Mouse (Mus musculus) kidney, postnatal 0 days (tissue): ENCODE measurements around the gene Sult2b1. TPM values are rescaled to one million over a fixed set of nuclear protein-coding genes. Genes with fewer than 3 reads are reported as not detected.

ENCODE experiments used
- ATAC-seq: fragments of 200-750 bp; cut with Nextera tagmentation; replicated peaks from 2 replicates; pipeline ENCODE4 v1.8.0; 2017; ENCODE audit warnings: low read depth, moderate number of reproducible peaks, moderate TSS enrichment, moderate library complexity; ENCODE audit not compliant: low FRiP score
- DNase-seq: peaks from one replicate; pipeline ENCODE4 v3.0.0-alpha.2; 2016; ENCODE audit warnings: low spot score
- H3K27ac ChIP-seq: fragments of 300-500 bp; sonication (generic); 2 replicates; pipeline ENCODE4 v1.5.1; 2014; ENCODE audit warnings: mild to moderate bottlenecking
- H3K27me3 ChIP-seq: fragments of 300-500 bp; sonication (generic); 2 replicates; pipeline ENCODE4 v1.6.1; 2014; ENCODE audit warnings: low read length, mixed read lengths; ENCODE audit not compliant: insufficient read depth
- H3K36me3 ChIP-seq: fragments of 300-500 bp; sonication (generic); 2 replicates; pipeline ENCODE4 v1.6.1; 2014; ENCODE audit warnings: low read length, mixed read lengths; ENCODE audit not compliant: insufficient read depth
- H3K4me1 ChIP-seq: fragments of 300-500 bp; sonication (generic); replicated peaks from 2 replicates; pipeline ENCODE4 v1.6.1; 2014; ENCODE audit warnings: antibody characterized with exemption, low read length, mixed read lengths; ENCODE audit not compliant: insufficient read depth
- H3K4me2 ChIP-seq: fragments of 300-500 bp; sonication (generic); 2 replicates; pipeline ENCODE4 v1.6.1; 2014; ENCODE audit warnings: mild to moderate bottlenecking, low read length, moderate library complexity, mixed read lengths
- H3K4me3 ChIP-seq: fragments of 300-500 bp; sonication (generic); replicated peaks from 2 replicates; pipeline ENCODE4 v1.5.1; 2014; ENCODE audit warnings: low read depth, low read length
- H3K9ac ChIP-seq: fragments of 300-500 bp; sonication (generic); 2 replicates; pipeline ENCODE4 v1.6.1; 2014; ENCODE audit warnings: low read depth, low read length
- H3K9me3 ChIP-seq: fragments of 300-500 bp; sonication (generic); replicated peaks from 2 replicates; pipeline ENCODE4 v1.6.1; 2016; ENCODE audit warnings: low read length, inconsistent platforms, mixed read lengths
- CTCF ChIP-seq: IDR thresholded peaks from 2 replicates; pipeline ENCODE4 v1.5.1; 2016; ENCODE audit warnings: antibody characterized with exemption, low read depth, mild to moderate bottlenecking, moderate library complexity
- WGBS: fragments of 180-500 bp; shearing (Covaris S2); extraction: QIAGEN DNeasy Blood & Tissue Kit; methylation state at CpG from one replicate; pipeline ENCODE4 v1.1.7; 2014; 5-methylcytosine and 5-hydroxymethylcytosine counted together
- polyA plus RNA-seq: library from polyadenylated mRNA; unstranded; fragments of >200 nt; fragmentation: Nextera tagmentation; extraction: Ambion mirVana; gene quantifications from 2 replicates; pipeline ENCODE4 v1.2.1, GENCODE M21; 2015

Gene Sult2b1
- polyA plus RNA-seq, 1 experiment from 2014 or later, result 3.9 TPM

DNA sequence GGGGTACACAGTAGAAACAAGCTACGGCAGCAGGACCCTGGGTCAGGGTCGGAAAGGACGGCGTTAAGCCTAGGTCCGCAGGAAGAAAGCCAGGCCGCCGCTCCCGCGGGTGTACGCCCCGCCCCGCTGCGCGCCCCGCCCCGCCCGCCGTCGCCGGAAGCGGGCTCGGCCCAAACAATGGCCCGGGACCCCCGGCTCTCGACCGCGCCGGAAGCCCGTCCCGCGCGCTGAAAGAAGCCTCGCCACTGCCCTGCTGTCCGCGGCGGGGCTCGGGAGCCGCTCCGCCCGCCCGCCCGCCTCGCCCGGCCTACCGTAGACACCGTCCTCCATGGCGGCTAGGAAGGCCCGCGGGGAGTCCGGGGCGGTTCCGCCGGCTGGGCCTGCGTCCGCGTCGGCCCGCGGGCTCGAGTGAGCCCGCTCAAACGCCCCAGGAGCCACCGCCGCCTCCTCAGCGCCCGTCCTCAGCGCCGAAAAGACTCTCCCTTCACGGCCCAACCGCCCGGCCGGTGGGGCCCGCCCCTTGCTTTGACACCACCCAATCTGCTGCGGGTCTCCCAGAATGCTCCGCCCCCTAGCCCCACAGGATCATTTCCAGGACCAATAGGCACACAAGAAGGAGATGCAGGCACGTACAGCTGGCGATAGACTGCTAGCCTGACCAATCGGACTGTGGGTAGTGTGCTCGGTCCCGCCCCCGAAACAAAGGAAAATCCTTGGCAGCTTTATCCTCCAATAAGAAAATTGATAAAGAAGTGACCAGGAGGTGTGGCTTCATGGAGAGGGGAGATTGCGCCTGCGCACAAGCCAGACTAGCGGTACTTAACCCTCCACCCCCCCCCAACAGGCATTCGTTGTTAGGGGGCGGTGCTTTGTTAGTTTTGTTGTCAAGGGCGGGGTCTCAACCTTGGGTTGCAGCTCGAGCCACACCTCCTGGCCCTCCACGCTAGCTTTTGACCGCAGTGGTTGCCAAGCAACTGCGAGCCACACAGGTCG is 29.6 kb upstream of the Sult2b1 start, which contains the start of gene Cyth2:
Gene Cyth2, minus strand, starts transcription at position 795 of the 993 bp plus-strand sequence.
- Histone ChIP-seq H3K4me2 (peak within 1 kb of the TSS; percentile 70), H3K27ac (peak within 1 kb of the TSS; percentile 100), H3K4me3 (peak within 1 kb of the TSS; percentile 98), H3K27me3 (no peaks in the 10 kb centered on the region), H3K36me3 (peaks cover 32% of the 10 kb centered on the region), H3K9ac (peak within 1 kb of the TSS; percentile 100), H3K4me1 (peaks cover 9% of the 10 kb centered on the region), H3K9me3 (no peaks in the 10 kb centered on the region)
- ATAC-seq (peak; percentile 99), DNase-seq (peak; percentile 100)
- under 1% methylated on average over 86 of the region's 92 CpGs for WGBS
- TF ChIP-seq CTCF, result peak; percentile 15; the same call in 1 of the 2 replicates

DNA sequence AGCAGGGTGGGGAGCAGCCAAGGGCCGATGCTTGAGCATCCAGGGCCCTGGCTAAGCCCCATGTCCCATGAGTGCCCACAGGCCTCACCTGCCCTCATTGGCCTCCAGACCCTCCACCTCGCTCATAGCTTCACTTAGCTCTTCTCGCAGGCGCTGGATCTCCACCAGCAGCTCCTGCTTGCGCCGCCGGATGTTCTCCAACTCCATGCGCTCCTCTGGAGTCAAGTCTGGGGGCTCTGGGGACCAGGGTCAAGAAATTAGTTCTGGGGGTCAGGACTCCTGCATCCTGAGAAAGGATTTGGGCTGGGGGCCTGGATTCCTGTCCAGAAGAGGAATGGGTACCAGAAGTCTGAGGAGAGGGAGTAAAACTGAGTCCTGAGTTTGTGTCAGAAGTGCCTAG is 28.5 kb upstream of the Sult2b1 start:
- H3K27ac ChIP-seq, result no peak overlapping the region
- peak overlapping the region; percentile 100; the same call in 1 of the 2 replicates for H3K9ac ChIP-seq
- H3K4me3 ChIP-seq, result peak overlapping the region; percentile 98
- H3K9me3 ChIP-seq, result no peaks in the 10 kb centered on the region
- DNase-seq, result no peak
- no peak for ATAC-seq
- WGBS, result 80% methylated on average over 8 of the region's 8 CpGs
- H3K4me2 ChIP-seq, result peak overlapping the region; percentile 70
- peaks cover 43% of the 10 kb centered on the region for H3K36me3 ChIP-seq
- H3K4me1 ChIP-seq, result peaks cover 9% of the 10 kb centered on the region
- no peak for TF ChIP-seq CTCF
- no peaks in the 10 kb centered on the region for H3K27me3 ChIP-seq

DNA sequence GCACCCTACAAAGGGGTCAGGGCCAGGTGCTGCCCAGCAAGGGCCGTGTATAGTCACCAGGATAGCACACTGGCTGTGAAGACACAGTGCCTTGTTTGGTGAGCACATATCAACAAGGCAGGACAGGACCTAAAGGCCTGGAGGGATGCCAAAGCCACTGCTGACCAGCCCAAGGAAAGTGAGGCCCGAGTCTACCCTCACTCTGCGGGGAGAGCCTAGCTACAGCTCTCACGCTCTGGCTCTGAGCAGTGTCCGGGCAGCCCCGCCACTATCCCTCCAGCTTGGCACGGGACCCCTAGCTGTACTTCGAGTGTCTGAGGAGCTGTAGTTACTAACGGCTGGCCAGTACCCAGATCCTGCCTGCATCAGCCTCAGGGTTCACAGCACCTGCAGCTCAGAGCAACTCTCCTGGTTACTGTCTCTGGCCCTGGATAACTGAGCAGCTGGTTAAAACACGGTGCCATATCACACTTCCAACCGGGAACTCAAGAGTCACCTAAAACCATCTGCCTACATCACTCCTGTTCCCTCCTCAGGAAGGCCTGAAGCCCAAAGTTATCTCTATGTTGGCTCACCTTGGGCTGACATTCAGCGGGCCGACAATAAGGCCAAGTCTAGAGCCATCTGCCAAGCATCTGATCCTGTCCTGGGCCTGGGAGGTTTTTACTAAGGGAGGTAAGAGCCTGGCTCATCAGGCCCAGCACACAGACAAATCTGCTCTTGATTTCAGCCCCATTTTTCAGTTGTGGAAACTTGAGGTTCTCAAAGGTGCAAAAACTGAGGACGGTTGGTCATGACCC is 25.0 kb upstream of the Sult2b1 start:
- ATAC-seq (no peak), DNase-seq (no peak)
- Histone ChIP-seq H3K4me1 (peaks cover 9% of the 10 kb centered on the region), H3K4me2 (no peak overlapping the region), H3K9me3 (no peaks in the 10 kb centered on the region), H3K4me3 (no peak overlapping the region), H3K27ac (no peak overlapping the region), H3K36me3 (peaks cover 51% of the 10 kb centered on the region), H3K9ac (no peak overlapping the region), H3K27me3 (no peaks in the 10 kb centered on the region)
- no peak for TF ChIP-seq CTCF
- 86% methylated on average over 14 of the region's 14 CpGs for WGBS

DNA sequence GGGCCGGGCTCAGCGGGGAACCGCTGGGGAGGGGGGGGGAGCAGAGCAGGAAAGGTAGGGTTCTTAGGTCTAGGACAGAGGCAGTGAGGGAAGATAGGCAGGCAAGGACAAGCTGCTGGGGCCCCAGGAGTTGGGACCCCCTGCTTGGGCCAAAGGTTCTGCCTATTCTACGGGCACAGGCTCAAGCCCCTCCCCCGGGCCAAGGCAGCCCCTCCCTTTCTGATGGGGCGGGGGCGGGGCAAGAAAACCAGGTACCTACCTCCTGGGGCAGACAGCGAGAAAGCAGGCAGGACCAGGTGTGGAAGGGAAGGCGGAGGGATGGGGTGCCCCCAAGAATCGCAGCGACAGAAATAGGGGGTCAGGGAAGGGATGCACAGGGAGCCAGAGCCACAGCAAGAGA is 24.0 kb upstream of the Sult2b1 start:
- no peak overlapping the region for H3K27ac ChIP-seq
- H3K4me1 ChIP-seq, result peaks cover 9% of the 10 kb centered on the region
- no peaks in the 10 kb centered on the region for H3K9me3 ChIP-seq
- no peak for TF ChIP-seq CTCF
- 46% methylated on average over 11 of the region's 11 CpGs for WGBS
- H3K9ac ChIP-seq, result no peak overlapping the region
- ATAC-seq, result no peak
- H3K4me2 ChIP-seq, result no peak overlapping the region
- H3K36me3 ChIP-seq, result peaks cover 51% of the 10 kb centered on the region
- H3K4me3 ChIP-seq, result no peak overlapping the region
- no peaks in the 10 kb centered on the region for H3K27me3 ChIP-seq
- DNase-seq, result no peak

DNA sequence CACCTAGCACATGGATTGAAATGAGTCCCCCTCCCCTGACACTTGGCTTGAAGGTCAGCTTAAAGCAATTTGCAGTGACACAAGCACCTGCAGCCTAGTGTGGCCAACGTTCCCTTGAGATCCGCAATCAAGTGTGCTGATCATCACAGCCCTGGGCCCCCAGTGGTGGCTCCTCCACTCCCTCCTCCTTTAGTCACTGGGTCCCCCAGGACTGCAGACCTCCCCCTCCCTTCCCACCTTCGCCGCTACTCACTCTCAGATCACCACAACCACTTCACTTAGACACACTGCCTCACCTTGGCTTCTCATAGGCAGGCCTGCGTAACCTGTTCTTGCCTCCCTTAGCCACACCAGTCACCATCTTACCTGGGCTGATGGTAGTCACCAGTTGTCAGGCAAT is 21.5 kb upstream of the Sult2b1 start:
- H3K4me1 ChIP-seq, result peaks cover 3% of the 10 kb centered on the region; the same call in 1 of the 2 replicates
- H3K27me3 ChIP-seq, result no peaks in the 10 kb centered on the region
- H3K9me3 ChIP-seq, result no peaks in the 10 kb centered on the region
- H3K27ac ChIP-seq, result no peak overlapping the region
- peaks cover 38% of the 10 kb centered on the region for H3K36me3 ChIP-seq
- no peak overlapping the region for H3K9ac ChIP-seq
- H3K4me3 ChIP-seq, result no peak overlapping the region
- no peak for DNase-seq
- no peak overlapping the region for H3K4me2 ChIP-seq
- 53% methylated on average over 5 of the region's 5 CpGs for WGBS
- no peak for TF ChIP-seq CTCF
- no peak for ATAC-seq

DNA sequence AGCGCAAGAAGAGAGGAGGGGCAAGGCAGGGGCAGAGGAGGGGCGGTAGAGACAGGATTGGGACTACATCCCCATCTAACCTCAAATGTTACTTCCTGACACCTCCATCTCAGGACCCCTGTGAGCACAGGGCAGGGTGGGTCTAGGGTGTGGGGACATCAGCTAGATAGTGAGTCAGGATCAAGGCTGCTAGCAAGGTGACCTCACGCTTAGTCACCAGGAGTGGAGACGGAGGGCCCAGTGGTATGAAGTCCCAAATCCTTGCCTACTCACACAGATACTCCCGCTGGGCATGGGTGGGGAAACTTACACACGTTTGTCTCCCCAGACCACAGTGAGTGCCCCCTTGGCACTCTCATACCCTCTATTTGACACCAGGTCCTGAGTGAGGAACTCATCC is 18.1 kb upstream of the Sult2b1 start:
- 91% methylated on average over 6 of the region's 6 CpGs for WGBS
- Histone ChIP-seq H3K36me3 (peaks cover 5% of the 10 kb centered on the region), H3K27me3 (no peaks in the 10 kb centered on the region), H3K9me3 (no peaks in the 10 kb centered on the region), H3K4me1 (peaks cover 19% of the 10 kb centered on the region; the same call in 1 of the 2 replicates), H3K27ac (no peak overlapping the region), H3K4me2 (no peak overlapping the region), H3K9ac (no peak overlapping the region), H3K4me3 (no peak overlapping the region)
- TF ChIP-seq CTCF, result no peak
- DNase-seq, result no peak
- no peak for ATAC-seq
